Mouse (Mus musculus) lung, embryonic 16.5 days (tissue): ENCODE measurements around the gene Prss22. TPM values are rescaled to one million over a fixed set of nuclear protein-coding genes. Genes with fewer than 3 reads are reported as not detected.
A peak's percentile ranks its signal among the peaks of the same experiment; 100 is the strongest.

ENCODE experiments used
- ATAC-seq: fragments of 200-750 bp; cut with Nextera tagmentation; 2 replicates; pipeline ENCODE4 v1.8.0; 2017; ENCODE audit warnings: low read depth, mild to moderate bottlenecking, moderate library complexity
- H3K27ac ChIP-seq: fragments of 300-500 bp; sonication (generic); 2 replicates; pipeline ENCODE4 v1.5.1; 2014; ENCODE audit warnings: mild to moderate bottlenecking, control low read depth, low read length
- H3K27me3 ChIP-seq: fragments of 300-500 bp; sonication (generic); 2 replicates; pipeline ENCODE4 v1.6.1; 2014; ENCODE audit warnings: low read depth, low read length, mixed read lengths; ENCODE audit not compliant: control insufficient read depth, insufficient read depth
- H3K36me3 ChIP-seq: fragments of 300-500 bp; sonication (generic); 2 replicates; pipeline ENCODE4 v1.6.1; 2014; ENCODE audit warnings: low read length; ENCODE audit not compliant: control insufficient read depth, insufficient read depth
- H3K4me1 ChIP-seq: fragments of 300-500 bp; sonication (generic); replicated peaks from 2 replicates; pipeline ENCODE4 v1.6.1; 2014; ENCODE audit warnings: low read length, mixed read lengths; ENCODE audit not compliant: control insufficient read depth, insufficient read depth
- H3K4me2 ChIP-seq: fragments of 300-500 bp; sonication (generic); 2 replicates; pipeline ENCODE4 v1.6.1; 2014; ENCODE audit warnings: low read depth, low read length, control low read depth
- H3K4me3 ChIP-seq: fragments of 300-500 bp; sonication (generic); 2 replicates; pipeline ENCODE4 v1.5.1; 2014; ENCODE audit warnings: mild to moderate bottlenecking, low read length, control low read depth
- H3K9ac ChIP-seq: fragments of 300-500 bp; sonication (generic); 2 replicates; pipeline ENCODE4 v1.6.1; 2014; ENCODE audit warnings: low read length, control low read depth
- H3K9me3 ChIP-seq: fragments of 300-500 bp; sonication (generic); 2 replicates; pipeline ENCODE4 v1.6.1; 2016; ENCODE audit warnings: low read length; ENCODE audit not compliant: control insufficient read depth
- WGBS: fragments of 180-500 bp; shearing (Covaris S2); extraction: QIAGEN DNeasy Blood & Tissue Kit; methylation state at CpG from one replicate; pipeline ENCODE4 v1.1.7; 2014; 5-methylcytosine and 5-hydroxymethylcytosine counted together
- polyA plus RNA-seq: library from polyadenylated mRNA; unstranded; fragments of >200 nt; fragmentation: Nextera tagmentation; extraction: Ambion mirVana; gene quantifications from 2 replicates; pipeline ENCODE4 v1.2.1, GENCODE M21; 2015

The Prss22 gene
- polyA plus RNA-seq, 1 experiment from 2014 or later, result 1.5 TPM

GRCm38 (mm10) chr17:24029477-24029876 lies 31.6 kb upstream of the Prss22 start:
- Histone ChIP-seq H3K27me3 (no peaks in the 10 kb centered on the region), H3K36me3 (no peaks in the 10 kb centered on the region), H3K9me3 (no peaks in the 10 kb centered on the region), H3K4me1 (no peaks in the 10 kb centered on the region), H3K4me3 (no peak overlapping the region), H3K4me2 (no peak overlapping the region), H3K27ac (no peak overlapping the region), H3K9ac (no peak overlapping the region)
- ATAC-seq, result no peak
- 69% methylated on average over 7 of the region's 7 CpGs for WGBS

GRCm38 (mm10) chr17:24021375-24022199 lies 23.7 kb upstream of the Prss22 start:
- H3K27ac ChIP-seq, result peak overlapping the region; percentile 85
- H3K27me3 ChIP-seq, result no peaks in the 10 kb centered on the region
- WGBS, result 47% methylated on average over 5 of the region's 5 CpGs
- ATAC-seq, result peak; percentile 64
- peaks cover 15% of the 10 kb centered on the region for H3K4me1 ChIP-seq
- H3K4me2 ChIP-seq, result no peak overlapping the region; the same call in 1 of the 2 replicates
- H3K9me3 ChIP-seq, result no peaks in the 10 kb centered on the region
- H3K36me3 ChIP-seq, result no peaks in the 10 kb centered on the region
- no peak overlapping the region for H3K9ac ChIP-seq
- H3K4me3 ChIP-seq, result no peak overlapping the region

GRCm38 (mm10) chr17:24020696-24021095 lies 22.8 kb upstream of the Prss22 start:
- Histone ChIP-seq H3K9me3 (no peaks in the 10 kb centered on the region), H3K4me2 (peak overlapping the region; percentile 19; the same call in 1 of the 2 replicates), H3K4me3 (no peak overlapping the region), H3K9ac (no peak overlapping the region), H3K27me3 (no peaks in the 10 kb centered on the region), H3K36me3 (no peaks in the 10 kb centered on the region), H3K27ac (peak overlapping the region; percentile 93), H3K4me1 (peaks cover 15% of the 10 kb centered on the region)
- WGBS, result 25% methylated on average over 6 of the region's 6 CpGs
- peak; percentile 94 for ATAC-seq

GRCm38 (mm10) chr17:24015727-24016126 lies 17.8 kb upstream of the Prss22 start:
- 29% methylated on average over 14 of the region's 14 CpGs for WGBS
- Histone ChIP-seq H3K4me3 (no peak overlapping the region), H3K4me2 (no peak overlapping the region), H3K27ac (no peak overlapping the region), H3K4me1 (peaks cover 6% of the 10 kb centered on the region; the same call in 1 of the 2 replicates), H3K9me3 (no peaks in the 10 kb centered on the region), H3K9ac (no peak overlapping the region), H3K27me3 (no peaks in the 10 kb centered on the region), H3K36me3 (no peaks in the 10 kb centered on the region)
- ATAC-seq, result no peak

GRCm38 (mm10) chr17:24014433-24014965 lies 16.6 kb upstream of the Prss22 start:
- ATAC-seq, result no peak
- WGBS, result 64% methylated on average over 5 of the region's 5 CpGs
- H3K4me3 ChIP-seq, result no peak overlapping the region

GRCm38 (mm10) chr17:24012921-24013320 lies 15.0 kb upstream of the Prss22 start:
- no peaks in the 10 kb centered on the region for H3K36me3 ChIP-seq
- ATAC-seq, result no peak
- no peak overlapping the region for H3K9ac ChIP-seq
- H3K9me3 ChIP-seq, result no peaks in the 10 kb centered on the region
- 0 out of 2 replicates have a peak, but pooled peaks cover 2% of the 10 kb centered on the region for H3K4me1 ChIP-seq
- no peak overlapping the region for H3K4me3 ChIP-seq
- H3K27ac ChIP-seq, result no peak overlapping the region
- no peak overlapping the region for H3K4me2 ChIP-seq
- H3K27me3 ChIP-seq, result no peaks in the 10 kb centered on the region
- 74% methylated on average over 2 of the region's 2 CpGs for WGBS

More at GRCm38 (mm10) chr17:24014433-24014965, 16.6 kb upstream of the Prss22 start:
- Histone ChIP-seq H3K36me3 (no peaks in the 10 kb centered on the region), H3K4me2 (no peak overlapping the region), H3K9me3 (no peaks in the 10 kb centered on the region), H3K9ac (no peak overlapping the region), H3K27ac (no peak overlapping the region), H3K27me3 (no peaks in the 10 kb centered on the region), H3K4me1 (0 out of 2 replicates have a peak, but pooled peaks cover 2% of the 10 kb centered on the region)

GRCm38 (mm10) chr17:24009617-24010016 lies 11.7 kb upstream of the Prss22 start:
- no peaks in the 10 kb centered on the region for H3K9me3 ChIP-seq

GRCm38 (mm10) chr17:24008105-24008504 lies 10.2 kb upstream of the Prss22 start:
- no peak overlapping the region for H3K27ac ChIP-seq
- H3K4me3 ChIP-seq, result no peak overlapping the region
- no peaks in the 10 kb centered on the region for H3K4me1 ChIP-seq
- H3K36me3 ChIP-seq, result no peaks in the 10 kb centered on the region
- ATAC-seq, result no peak
- no peak overlapping the region for H3K4me2 ChIP-seq
- H3K9ac ChIP-seq, result no peak overlapping the region
- no peaks in the 10 kb centered on the region for H3K9me3 ChIP-seq
- 64% methylated on average over 4 of the region's 4 CpGs for WGBS
- H3K27me3 ChIP-seq, result no peaks in the 10 kb centered on the region

More at GRCm38 (mm10) chr17:24009617-24010016, 11.7 kb upstream of the Prss22 start:
- 0 out of 2 replicates have a peak, but pooled peaks cover 2% of the 10 kb centered on the region for H3K4me1 ChIP-seq
- no peaks in the 10 kb centered on the region for H3K27me3 ChIP-seq
- H3K9ac ChIP-seq, result no peak overlapping the region
- no peak overlapping the region for H3K4me2 ChIP-seq
- 56% methylated on average over 5 of the region's 5 CpGs for WGBS
- no peak overlapping the region for H3K4me3 ChIP-seq
- H3K27ac ChIP-seq, result no peak overlapping the region
- no peak for ATAC-seq
- H3K36me3 ChIP-seq, result no peaks in the 10 kb centered on the region

GRCm38 (mm10) chr17:24007391-24007790 lies 9.5 kb upstream of the Prss22 start:
- Histone ChIP-seq H3K9me3 (no peaks in the 10 kb centered on the region), H3K36me3 (no peaks in the 10 kb centered on the region), H3K4me1 (no peaks in the 10 kb centered on the region), H3K27ac (no peak overlapping the region), H3K9ac (no peak overlapping the region), H3K27me3 (no peaks in the 10 kb centered on the region), H3K4me2 (no peak overlapping the region), H3K4me3 (no peak overlapping the region)
- ATAC-seq, result no peak
- 60% methylated on average over 1 of the region's 1 CpGs for WGBS
